Mouse (Mus musculus) hindbrain, postnatal 0 days (tissue): ENCODE results near the gene Sh2d6. TPM values are rescaled to one million over a fixed set of nuclear protein-coding genes. Genes with fewer than 3 reads are reported as not detected.

ENCODE experiments used
- ATAC-seq: fragments of 200-750 bp; cut with Nextera tagmentation; 2 replicates; pipeline ENCODE4 v1.8.0; 2017; ENCODE audit warnings: mild to moderate bottlenecking, moderate TSS enrichment, moderate library complexity
- DNase-seq: peaks from one replicate; pipeline ENCODE4 v3.0.0-alpha.2; 2015; ENCODE audit warnings: low spot score
- H3K27ac ChIP-seq: fragments of 300-500 bp; sonication (generic); 2 replicates; pipeline ENCODE4 v1.5.1; 2014; ENCODE audit warnings: mild to moderate bottlenecking
- H3K27me3 ChIP-seq: fragments of 300-500 bp; sonication (generic); 2 replicates; pipeline ENCODE4 v1.6.1; 2014; ENCODE audit warnings: low read length, mixed read lengths; ENCODE audit not compliant: insufficient read depth
- H3K36me3 ChIP-seq: fragments of 300-500 bp; sonication (generic); 2 replicates; pipeline ENCODE4 v1.6.1; 2014; ENCODE audit warnings: low read length, mixed read lengths; ENCODE audit not compliant: insufficient read depth
- H3K4me1 ChIP-seq: fragments of 300-500 bp; sonication (generic); 2 replicates; pipeline ENCODE4 v1.6.1; 2014; ENCODE audit warnings: antibody characterized with exemption, low read length, mixed read lengths; ENCODE audit not compliant: insufficient read depth
- H3K4me2 ChIP-seq: fragments of 300-500 bp; sonication (generic); 2 replicates; pipeline ENCODE4 v1.6.1; 2014; ENCODE audit warnings: low read depth, mild to moderate bottlenecking, low read length, moderate library complexity, mixed read lengths
- H3K4me3 ChIP-seq: fragments of 300-500 bp; sonication (generic); 2 replicates; pipeline ENCODE4 v1.5.1; 2014; ENCODE audit warnings: low read length
- H3K9ac ChIP-seq: fragments of 300-500 bp; sonication (generic); replicated peaks from 2 replicates; pipeline ENCODE4 v1.6.1; 2014; ENCODE audit warnings: mild to moderate bottlenecking, low read length, moderate library complexity, mixed read lengths
- H3K9me3 ChIP-seq: fragments of 300-500 bp; sonication (generic); 2 replicates; pipeline ENCODE4 v1.6.1; 2016; ENCODE audit warnings: low read length, mixed read lengths
- CTCF ChIP-seq: IDR thresholded peaks from 2 replicates; pipeline ENCODE4 v1.5.1; 2016; ENCODE audit warnings: antibody characterized with exemption, control low read depth, low read depth
- WGBS: fragments of 180-500 bp; shearing (Covaris S2); extraction: QIAGEN DNeasy Blood & Tissue Kit; methylation state at CpG from one replicate; pipeline ENCODE4 v1.1.7; 2014; 5-methylcytosine and 5-hydroxymethylcytosine counted together
- polyA plus RNA-seq: library from polyadenylated mRNA; unstranded; fragments of >200 nt; fragmentation: Nextera tagmentation; extraction: Ambion mirVana; gene quantifications from 2 replicates; pipeline ENCODE4 v1.2.1, GENCODE M21; 2015
- total RNA-seq: library from RNA; depleted of rRNA; stranded (reverse); fragments of >200 nt; gene quantifications from 2 replicates; pipeline ENCODE4 v1.2.3, GENCODE M21; 2014

Sh2d6 gene
- total and polyA plus RNA-seq, 2 experiments from 2014 or later = 0.40 TPM; not detected in 1

GRCm38 (mm10) chr6:72508596-72508995 lies 12.9 kb downstream of the Sh2d6 start:
- Histone ChIP-seq H3K9me3 (no peaks in the 10 kb centered on the region), H3K27me3 (no peaks in the 10 kb centered on the region), H3K27ac (no peak overlapping the region), H3K9ac (no peak overlapping the region), H3K4me2 (no peak overlapping the region), H3K4me3 (no peak overlapping the region), H3K4me1 (peaks cover 18% of the 10 kb centered on the region), H3K36me3 (no peaks in the 10 kb centered on the region)
- ATAC-seq = no peak
- DNase-seq = no peak
- TF ChIP-seq CTCF = no peak
- WGBS = 68% methylated on average over 4 of the region's 4 CpGs

DNA sequence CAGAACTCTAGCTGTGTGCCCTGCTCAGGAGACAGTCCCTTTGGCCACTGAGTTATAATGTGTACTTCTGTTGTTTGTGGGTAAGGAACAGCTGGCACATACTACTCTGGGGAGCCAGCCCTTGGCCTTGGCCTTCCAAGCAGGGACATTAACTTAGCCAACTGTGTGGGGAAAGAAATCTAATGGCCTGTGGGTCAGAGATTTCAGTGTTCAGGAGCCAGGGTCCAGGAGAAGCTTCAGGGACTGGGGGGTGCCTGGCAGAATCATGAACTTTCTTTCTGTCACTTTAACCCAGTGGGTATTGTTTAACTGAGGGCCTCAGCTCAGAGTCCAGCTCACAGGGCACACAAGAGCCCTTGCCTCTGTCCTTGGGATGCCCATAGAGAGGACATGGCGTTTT lies 15.4 kb downstream of the Sh2d6 start:
- H3K27me3 ChIP-seq = no peaks in the 10 kb centered on the region
- no peak overlapping the region for H3K4me2 ChIP-seq
- no peaks in the 10 kb centered on the region for H3K9me3 ChIP-seq
- 0 out of 2 replicates have a peak, but pooled peaks cover 3% of the 10 kb centered on the region for H3K4me1 ChIP-seq
- ATAC-seq (no peak), DNase-seq (no peak)
- H3K4me3 ChIP-seq = no peak overlapping the region
- no peak overlapping the region for H3K9ac ChIP-seq
- no peaks in the 10 kb centered on the region for H3K36me3 ChIP-seq
- H3K27ac ChIP-seq = no peak overlapping the region
- WGBS = 79% methylated on average over 1 of the region's 1 CpGs
- TF ChIP-seq CTCF = no peak

- 83% methylated on average over 2 of the region's 2 CpGs for WGBS
- no peak for TF ChIP-seq CTCF
- H3K4me2 ChIP-seq = no peak overlapping the region
- no peaks in the 10 kb centered on the region for H3K9me3 ChIP-seq
- no peak for DNase-seq
- ATAC-seq = no peak
- H3K27ac ChIP-seq = no peak overlapping the region
- H3K4me3 ChIP-seq = no peak overlapping the region
- no peaks in the 10 kb centered on the region for H3K27me3 ChIP-seq
- no peak overlapping the region for H3K9ac ChIP-seq
- H3K4me1 ChIP-seq = no peaks in the 10 kb centered on the region
- no peaks in the 10 kb centered on the region for H3K36me3 ChIP-seq
These were observed 17.6 kb downstream of the Sh2d6 start for GRCm38 (mm10) chr6:72503939-72504338.

GRCm38 (mm10) chr6:72503309-72503708 lies 18.2 kb downstream of the Sh2d6 start:
- H3K36me3 ChIP-seq = no peaks in the 10 kb centered on the region
- ATAC-seq = no peak

GRCm38 (mm10) chr6:72498950-72499349 lies 22.6 kb downstream of the Sh2d6 start:
- Histone ChIP-seq H3K9me3 (no peaks in the 10 kb centered on the region), H3K4me3 (no peak overlapping the region), H3K4me2 (no peak overlapping the region), H3K36me3 (no peaks in the 10 kb centered on the region), H3K4me1 (no peaks in the 10 kb centered on the region), H3K9ac (no peak overlapping the region), H3K27me3 (no peaks in the 10 kb centered on the region), H3K27ac (no peak overlapping the region)
- TF ChIP-seq CTCF = no peak
- no peak for DNase-seq
- ATAC-seq = no peak
- whole genome bisulfite sequencing = 66% methylated on average over 5 of the region's 5 CpGs

More at GRCm38 (mm10) chr6:72503309-72503708, 18.2 kb downstream of the Sh2d6 start:
- no peak overlapping the region for H3K9ac ChIP-seq
- H3K4me2 ChIP-seq = no peak overlapping the region
- H3K4me3 ChIP-seq = no peak overlapping the region
- H3K27ac ChIP-seq = no peak overlapping the region
- no peaks in the 10 kb centered on the region for H3K9me3 ChIP-seq
- TF ChIP-seq CTCF = no peak
- DNase-seq = no peak
- H3K27me3 ChIP-seq = no peaks in the 10 kb centered on the region
- H3K4me1 ChIP-seq = no peaks in the 10 kb centered on the region

GRCm38 (mm10) chr6:72492892-72493291 lies 28.6 kb downstream of the Sh2d6 start:
- WGBS = 85% methylated on average over 6 of the region's 6 CpGs
- TF ChIP-seq CTCF = no peak
- H3K4me1 ChIP-seq = no peaks in the 10 kb centered on the region

DNA sequence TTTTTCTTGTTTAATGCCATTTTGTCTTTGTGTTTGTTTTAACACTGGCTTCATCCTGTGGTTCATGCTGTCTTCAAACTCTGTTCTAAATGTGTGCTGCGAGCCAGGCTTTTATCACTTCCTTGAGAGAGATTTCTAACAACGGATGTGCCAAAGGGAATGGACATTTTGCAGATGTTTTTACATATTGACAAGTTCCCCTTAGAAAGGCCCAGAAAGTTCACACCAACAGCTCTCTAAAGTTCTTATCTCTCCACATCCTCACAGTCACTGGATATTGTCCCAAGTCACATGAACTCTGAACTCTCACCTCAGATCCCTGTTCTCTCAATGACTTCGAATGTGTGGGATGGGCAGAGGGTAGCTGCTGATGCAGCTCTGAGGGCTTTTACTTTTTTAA lies 30.4 kb downstream of the Sh2d6 start:
- H3K27me3 ChIP-seq = no peaks in the 10 kb centered on the region
- no peak overlapping the region for H3K4me2 ChIP-seq
- H3K4me1 ChIP-seq = no peaks in the 10 kb centered on the region
- DNase-seq (no peak), ATAC-seq (no peak)
- WGBS = 73% methylated on average over 3 of the region's 3 CpGs
- H3K27ac ChIP-seq = no peak overlapping the region
- H3K9me3 ChIP-seq = no peaks in the 10 kb centered on the region
- no peak overlapping the region for H3K4me3 ChIP-seq
- no peak for TF ChIP-seq CTCF
- H3K36me3 ChIP-seq = no peaks in the 10 kb centered on the region
- no peak overlapping the region for H3K9ac ChIP-seq

More at GRCm38 (mm10) chr6:72492892-72493291, 28.6 kb downstream of the Sh2d6 start:
- Histone ChIP-seq H3K27me3 (no peaks in the 10 kb centered on the region), H3K9ac (no peak overlapping the region), H3K27ac (no peak overlapping the region), H3K4me2 (no peak overlapping the region), H3K9me3 (no peaks in the 10 kb centered on the region), H3K36me3 (no peaks in the 10 kb centered on the region), H3K4me3 (no peak overlapping the region)
- DNase-seq (no peak), ATAC-seq (no peak)

DNA sequence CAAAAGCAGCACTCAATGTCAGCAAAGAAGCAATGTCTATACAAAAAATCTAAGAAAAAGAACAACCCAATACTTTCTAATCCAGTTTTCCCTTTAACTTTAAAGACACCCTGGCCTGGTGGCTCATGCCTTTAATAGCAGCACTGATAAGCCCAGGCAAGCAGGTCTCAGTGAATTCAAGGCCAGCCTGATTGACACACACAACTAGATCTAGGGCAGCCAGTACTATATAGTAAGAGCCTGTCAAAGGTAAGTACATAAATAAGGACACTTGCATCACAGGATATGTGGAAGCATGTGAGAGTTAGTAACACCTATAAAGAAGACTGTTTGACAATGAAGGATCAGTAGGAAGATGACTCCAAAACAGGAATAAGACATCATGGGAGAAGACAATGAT lies 32.0 kb downstream of the Sh2d6 start:
- H3K27me3 ChIP-seq = no peaks in the 10 kb centered on the region
- no peaks in the 10 kb centered on the region for H3K4me1 ChIP-seq
- DNase-seq (no peak), ATAC-seq (no peak)
- H3K4me2 ChIP-seq = no peak overlapping the region
- H3K36me3 ChIP-seq = no peaks in the 10 kb centered on the region
- no peak for TF ChIP-seq CTCF
- H3K9ac ChIP-seq = no peak overlapping the region
- H3K27ac ChIP-seq = no peak overlapping the region
- H3K9me3 ChIP-seq = no peaks in the 10 kb centered on the region
- no peak overlapping the region for H3K4me3 ChIP-seq
